Mouse (Mus musculus): ENCODE measurements around the gene Wdr45b. TPM values are rescaled to one million over a fixed set of nuclear protein-coding genes. Genes with fewer than 3 reads are reported as not detected.
"Not testable (repeated sequence)": the region's sequence is repeated elsewhere in the genome, so short reads cannot be mapped to it uniquely, and the experiment has no call there.

Gene Wdr45b
- 34.6 and 37.4 TPM in 2 replicates for total RNA-seq (2014; fragmentation: Nextera tagmentation)
- 33.6 and 41.1 TPM in 2 replicates for total RNA-seq (2017)

- peak; percentile 94 for ATAC-seq (replicated peaks; ENCODE audit: low FRiP score, low TSS enrichment, poor library complexity, severe bottlenecking)
Measured at GRCm38 (mm10) chr11:121354091-121354707, at the start of gene Wdr45b. TSS of gene Wdr45b (minus strand) at chr11:121354445.

- peak; percentile 12 for ATAC-seq (replicated peaks; ENCODE audit: low FRiP score, low TSS enrichment, poor library complexity, severe bottlenecking)
Measured at GRCm38 (mm10) chr11:121392405-121392804, 38.2 kb upstream of the Wdr45b start.

- 0 out of 2 replicates have a peak, but pooled peaks have one; percentile 33 for ATAC-seq (replicated peaks; ENCODE audit: low FRiP score, low TSS enrichment, poor library complexity, severe bottlenecking)
Measured at GRCm38 (mm10) chr11:121390793-121391192, 36.5 kb upstream of the Wdr45b start.

GRCm38 (mm10) chr11:121388554-121388945 is 34.3 kb upstream of the Wdr45b start:
- peak; percentile 18; the same call in 1 of the 2 replicates for ATAC-seq (replicated peaks; ENCODE audit: low FRiP score, low TSS enrichment, poor library complexity, severe bottlenecking)

- ATAC-seq (replicated peaks; ENCODE audit: low FRiP score, low TSS enrichment, poor library complexity, severe bottlenecking): peak; percentile 93
Measured at GRCm38 (mm10) chr11:121387750-121388553, 33.7 kb upstream of the Wdr45b start, which contains the start of gene Rab40b. TSS of gene Rab40b (minus strand) at chr11:121388251.

- ATAC-seq (replicated peaks; ENCODE audit: low FRiP score, low TSS enrichment, poor library complexity, severe bottlenecking): no peak
Measured at GRCm38 (mm10) chr11:121380294-121380693, 26.0 kb upstream of the Wdr45b start.

GRCm38 (mm10) chr11:121378644-121379043 is 24.4 kb upstream of the Wdr45b start:
- no peak for ATAC-seq (replicated peaks; ENCODE audit: low FRiP score, low TSS enrichment, poor library complexity, severe bottlenecking)

- ATAC-seq (replicated peaks; ENCODE audit: low FRiP score, low TSS enrichment, poor library complexity, severe bottlenecking): no peak
Measured at GRCm38 (mm10) chr11:121373305-121373704, 19.1 kb upstream of the Wdr45b start.

- ATAC-seq (replicated peaks; ENCODE audit: low FRiP score, low TSS enrichment, poor library complexity, severe bottlenecking): no peak
Measured at GRCm38 (mm10) chr11:121370337-121370994, 16.2 kb upstream of the Wdr45b start.

GRCm38 (mm10) chr11:121369622-121370021 is 15.4 kb upstream of the Wdr45b start:
- no peak for ATAC-seq (replicated peaks; ENCODE audit: low FRiP score, low TSS enrichment, poor library complexity, severe bottlenecking)

- ATAC-seq (replicated peaks; ENCODE audit: low FRiP score, low TSS enrichment, poor library complexity, severe bottlenecking): peak; percentile 87
Measured at GRCm38 (mm10) chr11:121368731-121369130, 14.5 kb upstream of the Wdr45b start.

- no peak for ATAC-seq (replicated peaks; ENCODE audit: low FRiP score, low TSS enrichment, poor library complexity, severe bottlenecking)
Measured at GRCm38 (mm10) chr11:121367170-121367707, 13.0 kb upstream of the Wdr45b start.

GRCm38 (mm10) chr11:121362212-121362611 is 8.0 kb upstream of the Wdr45b start:
- peak; percentile 91 for ATAC-seq (replicated peaks; ENCODE audit: low FRiP score, low TSS enrichment, poor library complexity, severe bottlenecking)

GRCm38 (mm10) chr11:121353326-121354090 is 737 bp downstream of the Wdr45b start:
- ATAC-seq (replicated peaks; ENCODE audit: low FRiP score, low TSS enrichment, poor library complexity, severe bottlenecking): 0 out of 2 replicates have a peak, but pooled peaks have one; percentile 33

- ATAC-seq (replicated peaks; ENCODE audit: low FRiP score, low TSS enrichment, poor library complexity, severe bottlenecking): not testable (repeated sequence)
Measured at GRCm38 (mm10) chr11:121348727-121349126, 5.5 kb downstream of the Wdr45b start.

GRCm38 (mm10) chr11:121348166-121348565 is 6.1 kb downstream of the Wdr45b start:
- ATAC-seq (replicated peaks; ENCODE audit: low FRiP score, low TSS enrichment, poor library complexity, severe bottlenecking): no peak

- ATAC-seq (replicated peaks; ENCODE audit: low FRiP score, low TSS enrichment, poor library complexity, severe bottlenecking): peak; percentile 89
Measured at GRCm38 (mm10) chr11:121347036-121347435, 7.2 kb downstream of the Wdr45b start.

GRCm38 (mm10) chr11:121342423-121342822 is 11.8 kb downstream of the Wdr45b start:
- ATAC-seq (replicated peaks; ENCODE audit: low FRiP score, low TSS enrichment, poor library complexity, severe bottlenecking): 0 out of 2 replicates have a peak, but pooled peaks have one; percentile 51

GRCm38 (mm10) chr11:121340287-121340686 is 14.0 kb downstream of the Wdr45b start:
- ATAC-seq (replicated peaks; ENCODE audit: low FRiP score, low TSS enrichment, poor library complexity, severe bottlenecking): no peak

Data from megakaryocyte-erythroid progenitor cell, adult 5-6 weeks (primary cell).